Comparison of ENCODE assay signal across 9 mouse cellular contexts in genomic region chr17:35697759-35698500, GRCm38 (mm10). TPM values are rescaled to one million over a fixed set of nuclear protein-coding genes. Genes with fewer than 3 reads are reported as not detected.
DNase-seq lines count a peak whose midpoint lies in the region; ATAC-seq lines count a peak whose summit lies in the region.
"Had no signal": no experiment of that assay in that cellular context is flagged by ENCODE, and none has a peak within 500 bp of the region (broad histone marks: within the 10 kb centered on the region; RNA-seq: fewer than 3 reads in every experiment).

No protein-coding gene starts in this region.

- ATAC-seq in megakaryocyte, adult 5-6 weeks (ENCODE audit: poor library complexity, severe bottlenecking): no peak

- peak; percentile 81 to 87 for DNase-seq in adrenal gland, adult (ENCODE audit: inconsistent age in 2 of 2, low spot score in 1 of 2)
- DNase-seq in adrenal gland, postnatal 4 days (ENCODE audit: low spot score in 2 of 2): no peak
- DNase-seq in Muller cell, postnatal 12 days (ENCODE audit: inconsistent ontology term): peak; percentile 100
- DNase-seq in embryo, embryonic 11 days: peak; percentile 70
- DNase-seq in heart, postnatal 10 days: peak; percentile 56 to 62
- peak; percentile 68 for DNase-seq in left cerebral cortex, adult 11 months (ENCODE audit: low spot score)
- DNase-seq in neural tube, embryonic 10.5 days (ENCODE audit: extremely low spot score, low spot score): peak; percentile 59

- intact Hi-C loops in heart, postnatal 10 days (cut with DNase I): no loop called here

RNA-seq across cellular contexts. Expression of gene Ddr1, which starts 6.5 kb away (rescaled TPM):
- total RNA-seq in adrenal gland, postnatal 4 days (2021): 10 to 100 TPM; 55.9 to 65.9 TPM
- total RNA-seq in heart, postnatal 10 days (2021): 10 to 100 TPM; 56.8 to 66.6 TPM
- 0.91 and 1.0 TPM in 2 replicates for total RNA-seq in megakaryocyte, adult 5-6 weeks (2015)
- 0.49 and 1.0 TPM in 2 replicates for total RNA-seq in megakaryocyte, adult 5-6 weeks (2017)
- total RNA-seq: hematopoietic stem cell, adult 5-6 weeks had no signal

RNA-seq across cellular contexts. Expression of gene Gtf2h4, which starts 24.4 kb away (rescaled TPM):
- total RNA-seq in adrenal gland, postnatal 4 days (2021): 10 to 100 TPM; 30.1 to 31.4 TPM
- total RNA-seq in heart, postnatal 10 days (2021): 10 to 100 TPM; 15.5 to 18.7 TPM
- total RNA-seq in megakaryocyte, adult 5-6 weeks (2015): 13.4 and 15.1 TPM in 2 replicates
- 10.6 and 14.9 TPM in 2 replicates for total RNA-seq in megakaryocyte, adult 5-6 weeks (2017)

RNA-seq across cellular contexts. Expression of gene Vars2, which starts 30.5 kb away (rescaled TPM):
- 10 to 100 TPM; 57.7 to 61.0 TPM for total RNA-seq in adrenal gland, postnatal 4 days (2021)
- total RNA-seq in heart, postnatal 10 days (2021): 10 to 100 TPM; 25.2 to 34.0 TPM
- 2.1 and 5.3 TPM in 2 replicates for total RNA-seq in megakaryocyte, adult 5-6 weeks (2015)
- 3.3 and 16.9 TPM in 2 replicates for total RNA-seq in megakaryocyte, adult 5-6 weeks (2017)

RNA-seq across cellular contexts. Expression of gene Mucl3, which starts 54.4 kb away (rescaled TPM):
- under 1 TPM in 1 of 2 experiments, not detected in 1; 0.11 TPM for total RNA-seq in adrenal gland, postnatal 4 days (2021)
- total RNA-seq in heart, postnatal 10 days (2021): not detected
- total RNA-seq in megakaryocyte, adult 5-6 weeks (2015): not detected in 2 replicates
- total RNA-seq in megakaryocyte, adult 5-6 weeks (2017): not detected in 2 replicates
- total RNA-seq: hematopoietic stem cell, adult 5-6 weeks had no signal

Comparison
In these comparisons a context has a peak if more than half of its experiments do, and no peak if none do; other contexts are left out.
1. DNase-seq: peak in adrenal gland, adult (2 of 2), Muller cell, postnatal 12 days (single experiment), embryo, embryonic 11 days (single experiment), heart, postnatal 10 days (2 of 2), left cerebral cortex, adult 11 months (single experiment) and neural tube, embryonic 10.5 days (single experiment); none in adrenal gland, postnatal 4 days (0 of 2).
2. RNA of gene Ddr1, which starts 6.5 kb away (total RNA-seq): 56.8 to 66.6 TPM in heart, postnatal 10 days and 55.9 to 65.9 TPM in adrenal gland, postnatal 4 days; 0.49 to 1.0 TPM in megakaryocyte, adult 5-6 weeks; every median in the first group is over 10 times any median in the second.